Mouse (Mus musculus) embryonic facial prominence, embryonic 15.5 days (tissue): Measurements from ENCODE around the gene Zfp282. TPM values are rescaled to one million over a fixed set of nuclear protein-coding genes. Genes with fewer than 3 reads are reported as not detected.

Experiments
- ATAC-seq: fragments of 200-750 bp; cut with Nextera tagmentation; 2 replicates; pipeline ENCODE4 v1.8.0; 2017; ENCODE audit warnings: low read depth, moderate TSS enrichment; ENCODE audit not compliant: insufficient number of reproducible peaks, low FRiP score, low TSS enrichment
- H3K27ac ChIP-seq: fragments of 300-500 bp; sonication (generic); replicated peaks from 2 replicates; pipeline ENCODE4 v1.5.1; 2015; ENCODE audit warnings: mild to moderate bottlenecking, inconsistent platforms
- H3K27me3 ChIP-seq: fragments of 300-500 bp; sonication (generic); 2 replicates; pipeline ENCODE4 v1.6.1; 2015; ENCODE audit warnings: inconsistent platforms
- H3K36me3 ChIP-seq: fragments of 300-500 bp; sonication (generic); 2 replicates; pipeline ENCODE4 v1.6.1; 2015; ENCODE audit warnings: mild to moderate bottlenecking, inconsistent platforms
- H3K4me1 ChIP-seq: fragments of 300-500 bp; sonication (generic); 2 replicates; pipeline ENCODE4 v1.6.1; 2015; ENCODE audit warnings: inconsistent platforms
- H3K4me2 ChIP-seq: fragments of 300-500 bp; sonication (generic); replicated peaks from 2 replicates; pipeline ENCODE4 v1.6.1; 2015; ENCODE audit warnings: mild to moderate bottlenecking, inconsistent platforms
- H3K4me3 ChIP-seq: fragments of 300-500 bp; sonication (generic); replicated peaks from 2 replicates; pipeline ENCODE4 v1.5.1; 2015; ENCODE audit warnings: mild to moderate bottlenecking, inconsistent platforms
- H3K9ac ChIP-seq: fragments of 300-500 bp; sonication (generic); 2 replicates; pipeline ENCODE4 v1.6.1; 2015; ENCODE audit warnings: inconsistent platforms
- H3K9me3 ChIP-seq: fragments of 300-500 bp; sonication (generic); replicated peaks from 2 replicates; pipeline ENCODE4 v1.6.1; 2016; ENCODE audit warnings: inconsistent platforms
- WGBS: fragments of 180-500 bp; shearing (Covaris S2); methylation state at CpG from one replicate; pipeline ENCODE4 v1.1.7; 2015; 5-methylcytosine and 5-hydroxymethylcytosine counted together
- polyA plus RNA-seq: library from polyadenylated mRNA; unstranded; fragments of >200 nt; fragmentation: Nextera tagmentation; extraction: Ambion mirVana; gene quantifications from 2 replicates; pipeline ENCODE4 v1.2.1, GENCODE M21; 2015

Zfp282 gene
- polyA plus RNA-seq, 1 experiment from 2014 or later, result 24.8 TPM

GRCm38 (mm10) chr6:47903587-47903986 lies 26.6 kb downstream of the Zfp282 start:
- H3K4me3 ChIP-seq, result no peak overlapping the region
- WGBS, result 73% methylated on average over 4 of the region's 4 CpGs
- no peaks in the 10 kb centered on the region for H3K27me3 ChIP-seq
- H3K36me3 ChIP-seq, result peaks cover 88% of the 10 kb centered on the region
- no peak overlapping the region for H3K4me2 ChIP-seq
- H3K9ac ChIP-seq, result no peak overlapping the region
- H3K4me1 ChIP-seq, result no peaks in the 10 kb centered on the region
- ATAC-seq, result no peak
- no peak overlapping the region for H3K27ac ChIP-seq
- no peaks in the 10 kb centered on the region for H3K9me3 ChIP-seq

GRCm38 (mm10) chr6:47904361-47904760 lies 27.4 kb downstream of the Zfp282 start:
- Histone ChIP-seq H3K9ac (no peak overlapping the region), H3K9me3 (no peaks in the 10 kb centered on the region), H3K4me3 (no peak overlapping the region), H3K36me3 (peaks cover 81% of the 10 kb centered on the region), H3K27ac (no peak overlapping the region), H3K27me3 (no peaks in the 10 kb centered on the region), H3K4me1 (no peaks in the 10 kb centered on the region), H3K4me2 (no peak overlapping the region)
- no peak for ATAC-seq
- 59% methylated on average over 19 of the region's 19 CpGs for WGBS

- H3K4me3 ChIP-seq, result no peak overlapping the region
- no peak overlapping the region for H3K4me2 ChIP-seq
- no peaks in the 10 kb centered on the region for H3K27me3 ChIP-seq
- H3K27ac ChIP-seq, result no peak overlapping the region
- no peak for ATAC-seq
- peaks cover 73% of the 10 kb centered on the region for H3K36me3 ChIP-seq
- no peak overlapping the region for H3K9ac ChIP-seq
- H3K4me1 ChIP-seq, result no peaks in the 10 kb centered on the region
- H3K9me3 ChIP-seq, result no peaks in the 10 kb centered on the region
- WGBS, result 69% methylated on average over 44 of the region's 44 CpGs
Measured at GRCm38 (mm10) chr6:47904917-47905695, 28.1 kb downstream of the Zfp282 start.

GRCm38 (mm10) chr6:47906326-47906725 lies 29.3 kb downstream of the Zfp282 start:
- no peak for ATAC-seq

GRCm38 (mm10) chr6:47909007-47909406 lies 32.0 kb downstream of the Zfp282 start:
- ATAC-seq, result no peak
- Histone ChIP-seq H3K27me3 (no peaks in the 10 kb centered on the region), H3K9me3 (no peaks in the 10 kb centered on the region), H3K4me1 (no peaks in the 10 kb centered on the region), H3K4me2 (no peak overlapping the region), H3K27ac (no peak overlapping the region), H3K9ac (no peak overlapping the region), H3K36me3 (peaks cover 36% of the 10 kb centered on the region), H3K4me3 (no peak overlapping the region)
- WGBS, result 82% methylated on average over 1 of the region's 1 CpGs

More at GRCm38 (mm10) chr6:47906326-47906725, 29.3 kb downstream of the Zfp282 start:
- Histone ChIP-seq H3K27me3 (no peaks in the 10 kb centered on the region), H3K4me1 (no peaks in the 10 kb centered on the region), H3K9ac (no peak overlapping the region), H3K27ac (no peak overlapping the region), H3K9me3 (no peaks in the 10 kb centered on the region), H3K4me3 (no peak overlapping the region), H3K36me3 (peaks cover 63% of the 10 kb centered on the region), H3K4me2 (no peak overlapping the region)
- WGBS, result 97% methylated on average over 5 of the region's 5 CpGs

- 48% methylated on average over 1 of the region's 1 CpGs for whole genome bisulfite sequencing
- Histone ChIP-seq H3K4me2 (no peak overlapping the region), H3K9ac (no peak overlapping the region), H3K36me3 (peaks cover 11% of the 10 kb centered on the region), H3K27ac (no peak overlapping the region), H3K4me3 (no peak overlapping the region), H3K27me3 (no peaks in the 10 kb centered on the region), H3K9me3 (no peaks in the 10 kb centered on the region), H3K4me1 (no peaks in the 10 kb centered on the region)
- ATAC-seq, result no peak
Measured at GRCm38 (mm10) chr6:47911650-47912049, 34.6 kb downstream of the Zfp282 start.

GRCm38 (mm10) chr6:47912991-47913390 lies 36.0 kb downstream of the Zfp282 start:
- ATAC-seq, result no peak
- Histone ChIP-seq H3K9ac (no peak overlapping the region), H3K9me3 (no peaks in the 10 kb centered on the region), H3K36me3 (no peaks in the 10 kb centered on the region; the same call in 1 of the 2 replicates), H3K27me3 (no peaks in the 10 kb centered on the region), H3K4me3 (no peak overlapping the region), H3K4me1 (no peaks in the 10 kb centered on the region), H3K4me2 (no peak overlapping the region), H3K27ac (no peak overlapping the region)
- WGBS, result 52% methylated on average over 3 of the region's 3 CpGs

- Histone ChIP-seq H3K27me3 (no peaks in the 10 kb centered on the region), H3K4me3 (no peak overlapping the region), H3K4me2 (no peak overlapping the region), H3K36me3 (no peaks in the 10 kb centered on the region), H3K9ac (no peak overlapping the region), H3K4me1 (peaks cover 12% of the 10 kb centered on the region), H3K27ac (no peak overlapping the region), H3K9me3 (no peaks in the 10 kb centered on the region)
- WGBS, result 74% methylated on average over 5 of the region's 5 CpGs
- ATAC-seq, result no peak
Measured at GRCm38 (mm10) chr6:47917051-47917450, 40.0 kb downstream of the Zfp282 start.

- peaks cover 20% of the 10 kb centered on the region for H3K4me1 ChIP-seq
- ATAC-seq, result no peak
- 66% methylated on average over 3 of the region's 3 CpGs for WGBS
- H3K4me3 ChIP-seq, result no peak overlapping the region
- H3K36me3 ChIP-seq, result no peaks in the 10 kb centered on the region
- H3K27me3 ChIP-seq, result no peaks in the 10 kb centered on the region
- no peak overlapping the region for H3K27ac ChIP-seq
- H3K9me3 ChIP-seq, result no peaks in the 10 kb centered on the region
- no peak overlapping the region for H3K9ac ChIP-seq
- H3K4me2 ChIP-seq, result no peak overlapping the region
Measured at GRCm38 (mm10) chr6:47918768-47919274, 41.8 kb downstream of the Zfp282 start.

GRCm38 (mm10) chr6:47919646-47920446 lies 42.8 kb downstream of the Zfp282 start:
- Histone ChIP-seq H3K27me3 (no peaks in the 10 kb centered on the region), H3K4me3 (peak overlapping the region; percentile 86), H3K4me2 (peak overlapping the region; percentile 49), H3K36me3 (no peaks in the 10 kb centered on the region), H3K27ac (peak overlapping the region; percentile 99), H3K9ac (no peak overlapping the region; the same call in 1 of the 2 replicates), H3K4me1 (peaks cover 20% of the 10 kb centered on the region), H3K9me3 (no peaks in the 10 kb centered on the region)
- no peak for ATAC-seq
- WGBS, result 26% methylated on average over 11 of the region's 11 CpGs
